Mouse (Mus musculus): Measurements from ENCODE around the gene Ccr1l1.

The Ccr1l1 gene

GRCm38 (mm10) chr9:123927281-123927960 lies 50.8 kb downstream of the Ccr1l1 start:
- DNase-seq, result no peak
